Mouse (Mus musculus) lung, postnatal 0 days (tissue): ENCODE data around the gene Tmprss5. TPM values are rescaled to one million over a fixed set of nuclear protein-coding genes. Genes with fewer than 3 reads are reported as not detected.

ENCODE experiments used
- ATAC-seq: fragments of 200-750 bp; cut with Nextera tagmentation; 2 replicates; pipeline ENCODE4 v1.8.0; 2017; ENCODE audit warnings: moderate library complexity
- DNase-seq: peaks from one replicate; pipeline ENCODE4 v3.0.0-alpha.2; 2016; ENCODE audit warnings: low spot score
- H3K27ac ChIP-seq: fragments of 300-500 bp; sonication (generic); 2 replicates; pipeline ENCODE4 v1.5.1; 2014; ENCODE audit warnings: antibody characterized with exemption, mild to moderate bottlenecking, low read length, mixed read lengths
- H3K27me3 ChIP-seq: fragments of 300-500 bp; sonication (generic); replicated peaks from 2 replicates; pipeline ENCODE4 v1.6.1; 2014; ENCODE audit warnings: low read length, mixed read lengths; ENCODE audit not compliant: insufficient read depth
- H3K36me3 ChIP-seq: fragments of 300-500 bp; sonication (generic); 2 replicates; pipeline ENCODE4 v1.6.1; 2014; ENCODE audit warnings: low read length, mixed read lengths; ENCODE audit not compliant: insufficient read depth
- H3K4me1 ChIP-seq: fragments of 300-500 bp; sonication (generic); 2 replicates; pipeline ENCODE4 v1.6.1; 2014; ENCODE audit warnings: antibody characterized with exemption, low read depth, low read length, mixed read lengths; ENCODE audit not compliant: insufficient read depth
- H3K4me2 ChIP-seq: fragments of 300-500 bp; sonication (generic); replicated peaks from 2 replicates; pipeline ENCODE4 v1.6.1; 2014; ENCODE audit warnings: low read depth, mild to moderate bottlenecking, low read length, moderate library complexity, mixed read lengths
- H3K4me3 ChIP-seq: fragments of 300-500 bp; sonication (generic); 2 replicates; pipeline ENCODE4 v1.5.1; 2014; ENCODE audit warnings: low read depth, low read length
- H3K9ac ChIP-seq: fragments of 300-500 bp; sonication (generic); replicated peaks from 2 replicates; pipeline ENCODE4 v1.6.1; 2014; ENCODE audit warnings: low read depth, mild to moderate bottlenecking
- H3K9me3 ChIP-seq: fragments of 300-500 bp; sonication (generic); 2 replicates; pipeline ENCODE4 v1.6.1; 2016; ENCODE audit warnings: low read length, mixed read lengths
- CTCF ChIP-seq: IDR thresholded peaks from 2 replicates; pipeline ENCODE4 v1.5.1; 2016; ENCODE audit warnings: antibody characterized with exemption, mild to moderate bottlenecking
- EP300 ChIP-seq: IDR thresholded peaks from 2 replicates; pipeline ENCODE4 v1.6.1; 2016; ENCODE audit warnings: antibody characterized with exemption, mild to moderate bottlenecking, control low read depth
- WGBS: fragments of 180-500 bp; shearing (Covaris S2); extraction: QIAGEN DNeasy Blood & Tissue Kit; methylation state at CpG from one replicate; pipeline ENCODE4 v1.1.7; 2014; 5-methylcytosine and 5-hydroxymethylcytosine counted together
- polyA plus RNA-seq: library from polyadenylated mRNA; unstranded; fragments of >200 nt; fragmentation: Nextera tagmentation; extraction: Ambion mirVana; gene quantifications from 2 replicates; pipeline ENCODE4 v1.2.1, GENCODE M21; 2015

Tmprss5 gene
- polyA plus RNA-seq, 1 experiment from 2014 or later, result 0.11 TPM

GRCm38 (mm10) chr9:49147031-49147430, 66.0 kb downstream of the Tmprss5 start:
- Histone ChIP-seq H3K9me3 (no peaks in the 10 kb centered on the region), H3K27me3 (no peaks in the 10 kb centered on the region), H3K9ac (no peak overlapping the region), H3K4me1 (no peaks in the 10 kb centered on the region), H3K27ac (no peak overlapping the region), H3K4me2 (no peak overlapping the region), H3K4me3 (no peak overlapping the region), H3K36me3 (no peaks in the 10 kb centered on the region)
- no peak for TF ChIP-seq EP300
- TF ChIP-seq CTCF, result no peak
- no peak for ATAC-seq
- no peak for DNase-seq
- whole genome bisulfite sequencing, result 79% methylated on average over 3 of the region's 3 CpGs

Other genes starting within 250 kb of the Tmprss5 start
- gene Zbtb16, start 245.0 kb upstream of the Tmprss5 start, polyA plus RNA-seq, result 3.9 and 19.7 TPM in 2 replicates
- gene Htr3a, start 170.2 kb upstream of the Tmprss5 start, polyA plus RNA-seq, result 0.07 and 0.11 TPM in 2 replicates
- gene Htr3b, start 116.3 kb upstream of the Tmprss5 start, polyA plus RNA-seq, result not detected in 2 replicates
- gene Usp28, start 95.9 kb upstream of the Tmprss5 start, polyA plus RNA-seq, result 8.8 and 9.6 TPM in 2 replicates
- gene Zw10, start 25.6 kb upstream of the Tmprss5 start, polyA plus RNA-seq, result 16.1 and 18.4 TPM in 2 replicates
- not detected in 2 replicates for gene Gm4894, start 169.3 kb downstream of the Tmprss5 start, polyA plus RNA-seq